Mouse (Mus musculus) limb, embryonic 12.5 days (tissue): ENCODE data around the gene Zdhhc22. TPM values are rescaled to one million over a fixed set of nuclear protein-coding genes. Genes with fewer than 3 reads are reported as not detected.
A peak's percentile ranks its signal among the peaks of the same experiment; 100 is the strongest.

Experiments
- ATAC-seq: fragments of 200-750 bp; cut with Nextera tagmentation; 2 replicates; pipeline ENCODE4 v1.8.0; 2017; ENCODE audit warnings: low read depth, moderate TSS enrichment; ENCODE audit not compliant: insufficient number of reproducible peaks, insufficient read depth, low FRiP score, low TSS enrichment
- H3K27ac ChIP-seq: fragments of 300-500 bp; sonication (generic); 2 replicates; pipeline ENCODE4 v1.5.1; 2016; ENCODE audit warnings: mild to moderate bottlenecking, moderate library complexity
- H3K27me3 ChIP-seq: fragments of 300-500 bp; sonication (generic); 2 replicates; pipeline ENCODE4 v1.6.1; 2016; ENCODE audit warnings: mild to moderate bottlenecking, moderate library complexity
- H3K36me3 ChIP-seq: fragments of 300-500 bp; sonication (generic); 2 replicates; pipeline ENCODE4 v1.6.1; 2016; ENCODE audit warnings: mild to moderate bottlenecking, moderate library complexity
- H3K4me1 ChIP-seq: fragments of 300-500 bp; sonication (generic); replicated peaks from 2 replicates; pipeline ENCODE4 v1.6.1; 2016
- H3K4me2 ChIP-seq: fragments of 300-500 bp; sonication (generic); 2 replicates; pipeline ENCODE4 v1.6.1; 2016; ENCODE audit warnings: mild to moderate bottlenecking, moderate library complexity
- H3K4me3 ChIP-seq: fragments of 300-500 bp; sonication (generic); replicated peaks from 2 replicates; pipeline ENCODE4 v1.5.1; 2016; ENCODE audit warnings: mild to moderate bottlenecking
- H3K9ac ChIP-seq: fragments of 300-500 bp; sonication (generic); replicated peaks from 2 replicates; pipeline ENCODE4 v1.6.1; 2016; ENCODE audit warnings: mild to moderate bottlenecking, moderate library complexity
- H3K9me3 ChIP-seq: fragments of 300-500 bp; sonication (generic); 2 replicates; pipeline ENCODE4 v1.6.1; 2016; ENCODE audit warnings: mild to moderate bottlenecking, moderate library complexity
- WGBS: fragments of 180-500 bp; shearing (Covaris S2); methylation state at CpG from one replicate; pipeline ENCODE4 v1.1.7; 2016; 5-methylcytosine and 5-hydroxymethylcytosine counted together
- polyA plus RNA-seq: library from polyadenylated mRNA; unstranded; fragments of >200 nt; fragmentation: Nextera tagmentation; extraction: Ambion mirVana; gene quantifications from 2 replicates; pipeline ENCODE4 v1.2.1, GENCODE M21; 2016

Gene Zdhhc22
- polyA plus RNA-seq, 1 experiment from 2014 or later: 0.20 TPM

- Histone ChIP-seq H3K36me3 (no peaks in the 10 kb centered on the region), H3K9me3 (no peaks in the 10 kb centered on the region; the same call in 1 of the 2 replicates), H3K27ac (no peak overlapping the region), H3K4me3 (no peak overlapping the region), H3K9ac (no peak overlapping the region), H3K4me2 (no peak overlapping the region), H3K4me1 (no peaks in the 10 kb centered on the region), H3K27me3 (peaks cover 44% of the 10 kb centered on the region)
- 70% methylated on average over 6 of the region's 6 CpGs for WGBS
- ATAC-seq: no peak
Observed at GRCm38 (mm10) chr12:86995931-86996330, 5.7 kb upstream of the Zdhhc22 start.

GRCm38 (mm10) chr12:86994776-86995175 is 4.5 kb upstream of the Zdhhc22 start:
- H3K9me3 ChIP-seq: no peaks in the 10 kb centered on the region; the same call in 1 of the 2 replicates

DNA sequence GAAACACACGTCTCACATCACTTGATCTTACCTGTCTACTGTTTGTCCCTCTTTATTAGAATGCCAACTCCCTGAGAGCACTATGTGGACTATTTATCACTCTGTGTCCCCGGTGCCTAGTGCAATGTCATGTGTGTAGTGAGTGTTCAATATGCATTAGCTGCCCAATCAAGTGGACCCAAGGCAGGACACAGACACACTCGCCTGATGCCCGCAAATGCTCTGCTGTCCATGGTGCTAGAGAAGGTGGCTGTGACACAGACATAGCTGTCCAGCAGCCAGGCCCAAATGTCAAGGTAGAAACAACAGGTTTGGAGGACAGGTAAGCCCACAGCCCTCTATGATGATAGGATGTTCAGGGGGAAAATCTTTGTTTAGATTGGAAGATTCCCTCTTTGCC is 3.9 kb upstream of the Zdhhc22 start:
- 40% methylated on average over 4 of the region's 4 CpGs for WGBS
- no peaks in the 10 kb centered on the region; the same call in 1 of the 2 replicates for H3K9me3 ChIP-seq
- H3K4me3 ChIP-seq: no peak overlapping the region
- H3K9ac ChIP-seq: no peak overlapping the region
- no peak overlapping the region for H3K4me2 ChIP-seq
- peaks cover 7% of the 10 kb centered on the region for H3K4me1 ChIP-seq
- H3K36me3 ChIP-seq: no peaks in the 10 kb centered on the region
- ATAC-seq: no peak
- H3K27me3 ChIP-seq: peaks cover 61% of the 10 kb centered on the region
- no peak overlapping the region for H3K27ac ChIP-seq

More at GRCm38 (mm10) chr12:86994776-86995175, 4.5 kb upstream of the Zdhhc22 start:
- peaks cover 7% of the 10 kb centered on the region for H3K4me1 ChIP-seq
- H3K27ac ChIP-seq: no peak overlapping the region
- H3K9ac ChIP-seq: no peak overlapping the region
- ATAC-seq: no peak
- WGBS: 71% methylated on average over 3 of the region's 3 CpGs
- no peak overlapping the region for H3K4me2 ChIP-seq
- H3K4me3 ChIP-seq: no peak overlapping the region
- H3K36me3 ChIP-seq: no peaks in the 10 kb centered on the region
- H3K27me3 ChIP-seq: peaks cover 55% of the 10 kb centered on the region

- H3K4me3 ChIP-seq: no peak overlapping the region
- peaks cover 92% of the 10 kb centered on the region for H3K27me3 ChIP-seq
- H3K9me3 ChIP-seq: no peaks in the 10 kb centered on the region
- no peak overlapping the region for H3K4me2 ChIP-seq
- 42% methylated on average over 2 of the region's 2 CpGs for WGBS
- no peak for ATAC-seq
- peaks cover 7% of the 10 kb centered on the region for H3K4me1 ChIP-seq
- no peak overlapping the region for H3K27ac ChIP-seq
- no peak overlapping the region for H3K9ac ChIP-seq
- no peaks in the 10 kb centered on the region for H3K36me3 ChIP-seq
Observed at GRCm38 (mm10) chr12:86990755-86991110, 503 bp upstream of the Zdhhc22 start.

- no peak overlapping the region for H3K4me3 ChIP-seq
Observed at GRCm38 (mm10) chr12:86989378-86989777, 852 bp downstream of the Zdhhc22 start.

GRCm38 (mm10) chr12:86988227-86988626 is 2.0 kb downstream of the Zdhhc22 start:
- WGBS: 41% methylated on average over 16 of the region's 16 CpGs
- H3K27ac ChIP-seq: no peak overlapping the region
- H3K4me3 ChIP-seq: no peak overlapping the region
- no peaks in the 10 kb centered on the region for H3K9me3 ChIP-seq
- H3K27me3 ChIP-seq: peaks cover 99% of the 10 kb centered on the region
- no peak for ATAC-seq
- H3K4me2 ChIP-seq: no peak overlapping the region
- no peaks in the 10 kb centered on the region for H3K36me3 ChIP-seq
- H3K4me1 ChIP-seq: peaks cover 10% of the 10 kb centered on the region
- H3K9ac ChIP-seq: no peak overlapping the region

More at GRCm38 (mm10) chr12:86989378-86989777, 852 bp downstream of the Zdhhc22 start:
- H3K4me1 ChIP-seq: peaks cover 7% of the 10 kb centered on the region
- H3K9me3 ChIP-seq: no peaks in the 10 kb centered on the region
- H3K27me3 ChIP-seq: peaks cover 98% of the 10 kb centered on the region
- no peak overlapping the region for H3K9ac ChIP-seq
- no peak overlapping the region for H3K27ac ChIP-seq
- ATAC-seq: no peak
- no peaks in the 10 kb centered on the region for H3K36me3 ChIP-seq
- 7% methylated on average over 15 of the region's 15 CpGs for WGBS
- H3K4me2 ChIP-seq: no peak overlapping the region

GRCm38 (mm10) chr12:86986562-86986961 is 3.7 kb downstream of the Zdhhc22 start:
- Histone ChIP-seq H3K4me1 (peaks cover 10% of the 10 kb centered on the region), H3K9ac (no peak overlapping the region), H3K9me3 (no peaks in the 10 kb centered on the region), H3K27ac (no peak overlapping the region), H3K27me3 (peaks cover 99% of the 10 kb centered on the region), H3K36me3 (no peaks in the 10 kb centered on the region), H3K4me3 (no peak overlapping the region), H3K4me2 (no peak overlapping the region)
- WGBS: 68% methylated on average over 4 of the region's 4 CpGs
- no peak for ATAC-seq

- H3K27ac ChIP-seq: no peak overlapping the region
- no peaks in the 10 kb centered on the region for H3K9me3 ChIP-seq
- no peak for ATAC-seq
- no peak overlapping the region for H3K4me3 ChIP-seq
- H3K27me3 ChIP-seq: peaks cover 96% of the 10 kb centered on the region
- H3K36me3 ChIP-seq: no peaks in the 10 kb centered on the region
- WGBS: 12% methylated on average over 6 of the region's 6 CpGs
- no peak overlapping the region for H3K4me2 ChIP-seq
- H3K9ac ChIP-seq: no peak overlapping the region
- 0 out of 2 replicates have a peak, but pooled peaks cover 3% of the 10 kb centered on the region for H3K4me1 ChIP-seq
Observed at GRCm38 (mm10) chr12:86984194-86984555, 6.1 kb downstream of the Zdhhc22 start.

DNA sequence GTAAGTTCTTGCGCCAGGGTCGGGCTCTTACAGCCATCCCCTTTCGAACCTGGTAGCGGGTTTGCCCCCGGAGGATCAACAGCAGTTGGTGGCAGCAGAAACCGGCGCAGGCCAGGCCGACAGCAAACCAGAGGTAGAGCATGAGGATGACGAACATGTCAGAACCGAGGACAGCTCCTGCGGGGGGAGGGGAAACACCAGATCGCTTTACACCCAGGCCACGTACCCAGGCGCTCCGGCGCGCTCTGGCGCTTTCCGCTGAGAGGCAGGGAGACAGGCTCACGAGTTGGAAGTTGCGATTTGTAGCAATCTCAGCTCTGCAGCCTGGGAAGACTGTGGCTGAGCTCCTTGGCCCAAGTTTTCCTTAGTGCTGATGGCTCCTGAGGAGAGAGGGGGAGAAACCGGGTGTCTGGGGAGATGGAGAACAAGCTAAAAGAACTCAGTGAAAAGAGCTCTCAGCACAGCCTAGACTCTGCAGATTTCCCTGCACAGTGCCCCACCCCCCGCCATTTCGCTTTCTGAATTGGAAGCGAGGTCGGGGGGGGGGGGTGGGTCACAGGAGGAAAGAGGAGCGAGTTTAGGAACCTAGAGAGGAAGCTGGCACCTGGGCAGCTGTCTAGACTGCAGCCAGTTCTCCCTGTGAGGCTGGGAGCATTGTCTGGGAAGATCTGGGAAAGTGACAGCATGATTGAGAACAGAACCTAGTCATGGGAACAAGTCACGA is 6.6 kb downstream of the Zdhhc22 start:
- Histone ChIP-seq H3K27me3 (peaks cover 96% of the 10 kb centered on the region), H3K36me3 (no peaks in the 10 kb centered on the region), H3K9me3 (no peaks in the 10 kb centered on the region), H3K4me2 (0 out of 2 replicates have a peak overlapping the region, but pooled peaks have one; percentile 13), H3K4me1 (0 out of 2 replicates have a peak, but pooled peaks cover 3% of the 10 kb centered on the region), H3K4me3 (no peak overlapping the region), H3K9ac (no peak overlapping the region), H3K27ac (no peak overlapping the region)
- WGBS: 4% methylated on average over 28 of the region's 28 CpGs
- no peak; the same call in 1 of the 2 replicates for ATAC-seq

DNA sequence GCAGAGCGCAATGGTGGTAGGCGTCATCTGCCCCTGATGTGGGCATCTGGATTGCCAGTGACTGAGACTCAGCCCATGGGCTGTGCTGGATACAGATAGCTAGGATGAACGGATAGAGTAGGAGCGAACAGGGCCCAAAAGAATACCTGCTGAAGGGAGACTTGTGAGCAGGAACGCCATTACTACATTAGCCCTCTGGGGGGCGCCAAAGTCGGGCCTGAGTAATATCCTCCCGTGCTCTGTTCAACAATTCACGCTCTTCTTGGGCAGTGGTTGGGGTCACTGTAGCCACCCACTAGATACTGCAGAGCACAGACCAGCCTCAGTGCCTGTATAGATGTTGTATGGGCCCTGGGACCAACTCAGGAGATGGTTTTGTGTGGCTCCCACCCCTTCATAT is 9.1 kb downstream of the Zdhhc22 start:
- H3K4me1 ChIP-seq: 0 out of 2 replicates have a peak, but pooled peaks cover 8% of the 10 kb centered on the region
- H3K9ac ChIP-seq: no peak overlapping the region
- no peaks in the 10 kb centered on the region for H3K9me3 ChIP-seq
- peaks cover 94% of the 10 kb centered on the region for H3K27me3 ChIP-seq
- H3K27ac ChIP-seq: no peak overlapping the region
- no peak overlapping the region for H3K4me3 ChIP-seq
- ATAC-seq: no peak
- 27% methylated on average over 9 of the region's 9 CpGs for WGBS
- no peaks in the 10 kb centered on the region for H3K36me3 ChIP-seq
- H3K4me2 ChIP-seq: no peak overlapping the region

GRCm38 (mm10) chr12:86977833-86978232 is 12.4 kb downstream of the Zdhhc22 start:
- peaks cover 70% of the 10 kb centered on the region for H3K27me3 ChIP-seq
- WGBS: 20% methylated on average over 15 of the region's 15 CpGs

More at GRCm38 (mm10) chr12:86977833-86978232, 12.4 kb downstream of the Zdhhc22 start:
- Histone ChIP-seq H3K9ac (no peak overlapping the region), H3K9me3 (no peaks in the 10 kb centered on the region), H3K27ac (no peak overlapping the region), H3K4me2 (no peak overlapping the region), H3K4me1 (peaks cover 31% of the 10 kb centered on the region), H3K4me3 (no peak overlapping the region), H3K36me3 (no peaks in the 10 kb centered on the region)
- no peak for ATAC-seq
